Mouse (Mus musculus): ENCODE results near the gene Esr1. TPM values are rescaled to one million over a fixed set of nuclear protein-coding genes. Genes with fewer than 3 reads are reported as not detected.

Gene Esr1
- polyA plus RNA-seq, 1 experiment from 2014 or later: 0.29 TPM

- H3K9me3 ChIP-seq (replicated peaks; ENCODE audit: control insufficient read depth, low read length): no peaks in the 10 kb centered on the region
- ATAC-seq (replicated peaks; ENCODE audit: extremely low read depth, insufficient read depth, low FRiP score): no peak
- no peaks in the 10 kb centered on the region for H3K4me1 ChIP-seq (ENCODE audit: control insufficient read depth, insufficient read depth, low read length)
- no peaks in the 10 kb centered on the region for H3K36me3 ChIP-seq (ENCODE audit: control insufficient read depth, insufficient read depth)
- no peak overlapping the region for H3K9ac ChIP-seq (ENCODE audit: low read length)
- no peak overlapping the region for H3K4me3 ChIP-seq (ENCODE audit: low read length)
- H3K27ac ChIP-seq (ENCODE audit: low read length): no peak overlapping the region
- no peaks in the 10 kb centered on the region for H3K27me3 ChIP-seq (ENCODE audit: control insufficient read depth, insufficient read depth, low read length)
- H3K4me2 ChIP-seq (ENCODE audit: low read depth, low read length): no peak overlapping the region
- 67% methylated on average over 3 of the region's 3 CpGs for WGBS
Observed at GRCm38 (mm10) chr10:4798268-4798808, 186.9 kb downstream of the Esr1 start.

GRCm38 (mm10) chr10:4824366-4824765 is 213.0 kb downstream of the Esr1 start:
- H3K9me3 ChIP-seq (replicated peaks; ENCODE audit: control insufficient read depth, low read length): no peaks in the 10 kb centered on the region
- no peak for ATAC-seq (replicated peaks; ENCODE audit: extremely low read depth, insufficient read depth, low FRiP score)
- WGBS: 77% methylated on average over 5 of the region's 5 CpGs

GRCm38 (mm10) chr10:4830592-4830991 is 219.2 kb downstream of the Esr1 start:
- Histone ChIP-seq H3K4me2 (ENCODE audit: low read depth, low read length) (no peak overlapping the region), H3K27me3 (ENCODE audit: control insufficient read depth, insufficient read depth, low read length) (no peaks in the 10 kb centered on the region), H3K27ac (ENCODE audit: low read length) (no peak overlapping the region), H3K9me3 (replicated peaks; ENCODE audit: control insufficient read depth, low read length) (no peaks in the 10 kb centered on the region), H3K36me3 (ENCODE audit: control insufficient read depth, insufficient read depth) (no peaks in the 10 kb centered on the region), H3K4me3 (ENCODE audit: low read length) (no peak overlapping the region), H3K9ac (ENCODE audit: low read length) (no peak overlapping the region), H3K4me1 (ENCODE audit: control insufficient read depth, insufficient read depth, low read length) (no peaks in the 10 kb centered on the region)
- 86% methylated on average over 6 of the region's 6 CpGs for WGBS
- no peak for ATAC-seq (replicated peaks; ENCODE audit: extremely low read depth, insufficient read depth, low FRiP score)

More at GRCm38 (mm10) chr10:4824366-4824765, 213.0 kb downstream of the Esr1 start:
- no peaks in the 10 kb centered on the region for H3K27me3 ChIP-seq (ENCODE audit: control insufficient read depth, insufficient read depth, low read length)
- H3K4me3 ChIP-seq (ENCODE audit: low read length): no peak overlapping the region
- no peak overlapping the region for H3K27ac ChIP-seq (ENCODE audit: low read length)
- H3K4me1 ChIP-seq (ENCODE audit: control insufficient read depth, insufficient read depth, low read length): no peaks in the 10 kb centered on the region
- H3K36me3 ChIP-seq (ENCODE audit: control insufficient read depth, insufficient read depth): no peaks in the 10 kb centered on the region
- no peak overlapping the region for H3K4me2 ChIP-seq (ENCODE audit: low read depth, low read length)
- no peak overlapping the region for H3K9ac ChIP-seq (ENCODE audit: low read length)

- H3K4me1 ChIP-seq (ENCODE audit: control insufficient read depth, insufficient read depth, low read length): no peaks in the 10 kb centered on the region
- no peaks in the 10 kb centered on the region for H3K27me3 ChIP-seq (ENCODE audit: control insufficient read depth, insufficient read depth, low read length)
- H3K27ac ChIP-seq (ENCODE audit: low read length): no peak overlapping the region
- no peak overlapping the region for H3K4me3 ChIP-seq (ENCODE audit: low read length)
- no peaks in the 10 kb centered on the region for H3K36me3 ChIP-seq (ENCODE audit: control insufficient read depth, insufficient read depth)
- no peak overlapping the region for H3K9ac ChIP-seq (ENCODE audit: low read length)
- no peak for ATAC-seq (replicated peaks; ENCODE audit: extremely low read depth, insufficient read depth, low FRiP score)
- no peaks in the 10 kb centered on the region for H3K9me3 ChIP-seq (replicated peaks; ENCODE audit: control insufficient read depth, low read length)
- H3K4me2 ChIP-seq (ENCODE audit: low read depth, low read length): no peak overlapping the region
- 81% methylated on average over 4 of the region's 4 CpGs for WGBS
Observed at GRCm38 (mm10) chr10:4838099-4838498, 226.7 kb downstream of the Esr1 start.

GRCm38 (mm10) chr10:4841039-4841438 is 229.6 kb downstream of the Esr1 start:
- ATAC-seq (replicated peaks; ENCODE audit: extremely low read depth, insufficient read depth, low FRiP score): no peak
- Histone ChIP-seq H3K9me3 (replicated peaks; ENCODE audit: control insufficient read depth, low read length) (no peaks in the 10 kb centered on the region), H3K27ac (ENCODE audit: low read length) (no peak overlapping the region), H3K36me3 (ENCODE audit: control insufficient read depth, insufficient read depth) (no peaks in the 10 kb centered on the region), H3K27me3 (ENCODE audit: control insufficient read depth, insufficient read depth, low read length) (no peaks in the 10 kb centered on the region), H3K4me1 (ENCODE audit: control insufficient read depth, insufficient read depth, low read length) (no peaks in the 10 kb centered on the region), H3K4me3 (ENCODE audit: low read length) (no peak overlapping the region), H3K9ac (ENCODE audit: low read length) (no peak overlapping the region), H3K4me2 (ENCODE audit: low read depth, low read length) (no peak overlapping the region)

GRCm38 (mm10) chr10:4847523-4847922 is 236.1 kb downstream of the Esr1 start:
- 74% methylated on average over 2 of the region's 2 CpGs for WGBS
- H3K27ac ChIP-seq (ENCODE audit: low read length): no peak overlapping the region
- no peak for ATAC-seq (replicated peaks; ENCODE audit: extremely low read depth, insufficient read depth, low FRiP score)

GRCm38 (mm10) chr10:4849881-4850280 is 238.5 kb downstream of the Esr1 start:
- Histone ChIP-seq H3K36me3 (ENCODE audit: control insufficient read depth, insufficient read depth) (no peaks in the 10 kb centered on the region), H3K27ac (ENCODE audit: low read length) (no peak overlapping the region), H3K27me3 (ENCODE audit: control insufficient read depth, insufficient read depth, low read length) (no peaks in the 10 kb centered on the region), H3K9ac (ENCODE audit: low read length) (no peak overlapping the region), H3K4me1 (ENCODE audit: control insufficient read depth, insufficient read depth, low read length) (no peaks in the 10 kb centered on the region), H3K9me3 (replicated peaks; ENCODE audit: control insufficient read depth, low read length) (no peaks in the 10 kb centered on the region), H3K4me2 (ENCODE audit: low read depth, low read length) (no peak overlapping the region), H3K4me3 (ENCODE audit: low read length) (no peak overlapping the region)
- whole genome bisulfite sequencing: 72% methylated on average over 3 of the region's 3 CpGs
- no peak for ATAC-seq (replicated peaks; ENCODE audit: extremely low read depth, insufficient read depth, low FRiP score)

More at GRCm38 (mm10) chr10:4847523-4847922, 236.1 kb downstream of the Esr1 start:
- Histone ChIP-seq H3K9me3 (replicated peaks; ENCODE audit: control insufficient read depth, low read length) (no peaks in the 10 kb centered on the region), H3K9ac (ENCODE audit: low read length) (no peak overlapping the region), H3K36me3 (ENCODE audit: control insufficient read depth, insufficient read depth) (no peaks in the 10 kb centered on the region), H3K4me1 (ENCODE audit: control insufficient read depth, insufficient read depth, low read length) (no peaks in the 10 kb centered on the region), H3K4me2 (ENCODE audit: low read depth, low read length) (no peak overlapping the region), H3K27me3 (ENCODE audit: control insufficient read depth, insufficient read depth, low read length) (no peaks in the 10 kb centered on the region), H3K4me3 (ENCODE audit: low read length) (no peak overlapping the region)

GRCm38 (mm10) chr10:4875076-4875737 is 263.8 kb downstream of the Esr1 start:
- Histone ChIP-seq H3K27me3 (ENCODE audit: control insufficient read depth, insufficient read depth, low read length) (no peaks in the 10 kb centered on the region), H3K4me1 (ENCODE audit: control insufficient read depth, insufficient read depth, low read length) (no peaks in the 10 kb centered on the region), H3K9ac (ENCODE audit: low read length) (no peak overlapping the region), H3K9me3 (replicated peaks; ENCODE audit: control insufficient read depth, low read length) (no peaks in the 10 kb centered on the region), H3K4me3 (ENCODE audit: low read length) (no peak overlapping the region), H3K36me3 (ENCODE audit: control insufficient read depth, insufficient read depth) (no peaks in the 10 kb centered on the region), H3K4me2 (ENCODE audit: low read depth, low read length) (no peak overlapping the region), H3K27ac (ENCODE audit: low read length) (no peak overlapping the region)
- WGBS: 71% methylated on average over 8 of the region's 8 CpGs
- no peak for ATAC-seq (replicated peaks; ENCODE audit: extremely low read depth, insufficient read depth, low FRiP score)

GRCm38 (mm10) chr10:4881391-4881790 is 270.0 kb downstream of the Esr1 start:
- Histone ChIP-seq H3K27me3 (ENCODE audit: control insufficient read depth, insufficient read depth, low read length) (no peaks in the 10 kb centered on the region), H3K4me1 (ENCODE audit: control insufficient read depth, insufficient read depth, low read length) (no peaks in the 10 kb centered on the region), H3K36me3 (ENCODE audit: control insufficient read depth, insufficient read depth) (no peaks in the 10 kb centered on the region), H3K27ac (ENCODE audit: low read length) (no peak overlapping the region), H3K9me3 (replicated peaks; ENCODE audit: control insufficient read depth, low read length) (no peaks in the 10 kb centered on the region), H3K9ac (ENCODE audit: low read length) (no peak overlapping the region), H3K4me3 (ENCODE audit: low read length) (no peak overlapping the region), H3K4me2 (ENCODE audit: low read depth, low read length) (no peak overlapping the region)
- no peak for ATAC-seq (replicated peaks; ENCODE audit: extremely low read depth, insufficient read depth, low FRiP score)
- 68% methylated on average over 1 of the region's 1 CpGs for WGBS

All from heart, embryonic 16.5 days (tissue).